Mouse (Mus musculus) kidney, adult 2 months (tissue): ENCODE measurements around the gene Cacna1d. TPM values are rescaled to one million over a fixed set of nuclear protein-coding genes. Genes with fewer than 3 reads are reported as not detected.

Source experiments
- DNase-seq: peaks from one replicate; pipeline ENCODE4 v3.0.0; 2021
- H3K27ac ChIP-seq: fragments of 200-500 bp; 2 replicates; pipeline ENCODE4 v1.5.1; 2012; ENCODE audit warnings: low read depth, low read length, control low read depth, inconsistent platforms; ENCODE audit not compliant: insufficient read depth
- H3K27me3 ChIP-seq: fragments of 200-500 bp; replicated peaks from 2 replicates; pipeline ENCODE4 v1.6.1; 2012; ENCODE audit warnings: mild to moderate bottlenecking, moderate library complexity, low read length, inconsistent platforms; ENCODE audit not compliant: control insufficient read depth, insufficient read depth
- H3K36me3 ChIP-seq: fragments of 200-500 bp; 2 replicates; pipeline ENCODE4 v1.6.1; 2012; ENCODE audit warnings: mild to moderate bottlenecking, moderate library complexity, low read length, inconsistent platforms; ENCODE audit not compliant: control insufficient read depth, insufficient read depth
- H3K4me1 ChIP-seq: fragments of 200-500 bp; 2 replicates; pipeline ENCODE4 v1.6.1; 2011; ENCODE audit warnings: low read length; ENCODE audit not compliant: control insufficient read depth, insufficient read depth
- H3K4me3 ChIP-seq: fragments of 200-500 bp; 2 replicates; pipeline ENCODE4 v1.5.1; 2011; ENCODE audit warnings: mild to moderate bottlenecking, low read depth, low read length, control low read depth; ENCODE audit not compliant: insufficient read depth
- CTCF ChIP-seq: fragments of 200-500 bp; conservative IDR thresholded peaks from 2 replicates; pipeline ENCODE4 v1.5.1; 2011; ENCODE audit warnings: low read depth, mild to moderate bottlenecking, control low read depth, low read length, moderate library complexity, mixed read lengths; ENCODE audit not compliant: insufficient read depth, insufficient read length
- POLR2A ChIP-seq: fragments of 200-500 bp; IDR thresholded peaks from one replicate; pipeline ENCODE4 v1.6.1; 2011; ENCODE audit warnings: low read depth, low read length, control low read depth
- WGBS: fragments of 180-500 bp; shearing (Covaris S2); methylation state at CpG from one replicate; pipeline ENCODE4 v1.1.7; 2018; 5-methylcytosine and 5-hydroxymethylcytosine counted together
- polyA plus RNA-seq: library from polyadenylated mRNA; depleted of rRNA; stranded (reverse); fragments of >200 nt; gene quantifications from 2 replicates; pipeline ENCODE4 v1.2.3, GENCODE M21; 2012; rRNA removed

Cacna1d gene
- polyA plus RNA-seq = 4.0 and 4.9 TPM in 2 replicates

GRCm38 (mm10) chr14:30491342-30491741 is at the start of gene Cacna1d:
Gene Cacna1d (minus strand): TSS chr14:30491455.
- no peaks in the 10 kb centered on the region for H3K4me1 ChIP-seq
- DNase-seq = no peak
- no peaks in the 10 kb centered on the region for H3K27me3 ChIP-seq
- WGBS = 92% methylated on average over 9 of the region's 9 CpGs
- no peaks in the 10 kb centered on the region; the same call in 1 of the 2 replicates for H3K36me3 ChIP-seq
- no peak within 1 kb of the TSS for H3K4me3 ChIP-seq
- TF ChIP-seq CTCF (no peak), POLR2A (no peak)
- H3K27ac ChIP-seq = no peak within 1 kb of the TSS

- 46% methylated on average over 6 of the region's 6 CpGs for WGBS
- Histone ChIP-seq H3K27ac (peak overlapping the region; percentile 24), H3K4me1 (peaks cover 18% of the 10 kb centered on the region), H3K27me3 (no peaks in the 10 kb centered on the region), H3K4me3 (no peak overlapping the region), H3K36me3 (no peaks in the 10 kb centered on the region)
- TF ChIP-seq CTCF (no peak), POLR2A (no peak)
- peak; percentile 82 for DNase-seq
Measured at GRCm38 (mm10) chr14:30533780-30534450, 42.7 kb upstream of the Cacna1d start.

GRCm38 (mm10) chr14:30531896-30532295 is 40.6 kb upstream of the Cacna1d start:
- Histone ChIP-seq H3K27ac (no peak overlapping the region), H3K4me3 (no peak overlapping the region), H3K4me1 (peaks cover 18% of the 10 kb centered on the region), H3K27me3 (no peaks in the 10 kb centered on the region), H3K36me3 (no peaks in the 10 kb centered on the region)
- no peak for TF ChIP-seq POLR2A
- TF ChIP-seq CTCF = no peak
- 83% methylated on average over 6 of the region's 6 CpGs for WGBS
- no peak for DNase-seq

GRCm38 (mm10) chr14:30531431-30531830 is 40.2 kb upstream of the Cacna1d start:
- Histone ChIP-seq H3K27me3 (no peaks in the 10 kb centered on the region), H3K4me1 (peaks cover 18% of the 10 kb centered on the region), H3K4me3 (no peak overlapping the region), H3K36me3 (no peaks in the 10 kb centered on the region), H3K27ac (peak overlapping the region; percentile 32)
- 61% methylated on average over 5 of the region's 5 CpGs for WGBS
- TF ChIP-seq CTCF = no peak
- DNase-seq = no peak

GRCm38 (mm10) chr14:30530726-30531269 is 39.5 kb upstream of the Cacna1d start:
- TF ChIP-seq POLR2A (no peak), CTCF (no peak)
- 26% methylated on average over 8 of the region's 8 CpGs for WGBS
- peak overlapping the region; percentile 66 for H3K27ac ChIP-seq
- H3K4me1 ChIP-seq = peaks cover 18% of the 10 kb centered on the region
- H3K4me3 ChIP-seq = peak overlapping the region; percentile 24
- DNase-seq = peak; percentile 96
- H3K36me3 ChIP-seq = no peaks in the 10 kb centered on the region
- no peaks in the 10 kb centered on the region for H3K27me3 ChIP-seq

- no peaks in the 10 kb centered on the region for H3K27me3 ChIP-seq
- DNase-seq = no peak
- WGBS = 94% methylated on average over 12 of the region's 12 CpGs
- no peak overlapping the region for H3K27ac ChIP-seq
- no peak overlapping the region for H3K4me3 ChIP-seq
- TF ChIP-seq POLR2A (no peak), CTCF (no peak)
- no peaks in the 10 kb centered on the region for H3K36me3 ChIP-seq
- peaks cover 18% of the 10 kb centered on the region for H3K4me1 ChIP-seq
Measured at GRCm38 (mm10) chr14:30529454-30529853, 38.2 kb upstream of the Cacna1d start.

GRCm38 (mm10) chr14:30528961-30529360 is 37.7 kb upstream of the Cacna1d start:
- Histone ChIP-seq H3K27ac (no peak overlapping the region), H3K36me3 (no peaks in the 10 kb centered on the region), H3K4me1 (peaks cover 13% of the 10 kb centered on the region), H3K27me3 (no peaks in the 10 kb centered on the region), H3K4me3 (no peak overlapping the region)
- no peak for DNase-seq
- 71% methylated on average over 5 of the region's 5 CpGs for WGBS
- no peak for TF ChIP-seq POLR2A
- TF ChIP-seq CTCF = no peak
